Mouse (Mus musculus): ENCODE results near the gene Angpt4. TPM values are rescaled to one million over a fixed set of nuclear protein-coding genes. Genes with fewer than 3 reads are reported as not detected.
A peak's percentile ranks its signal among the peaks of the same experiment; 100 is the strongest.

The Angpt4 gene
- polyA plus RNA-seq, 1 experiment from 2014 or later, result 0.45 TPM

GRCm38 (mm10) chr2:151953665-151954064, 42.7 kb downstream of the Angpt4 start:
- H3K27me3 ChIP-seq (ENCODE audit: control insufficient read depth, insufficient read depth, low read length), result no peaks in the 10 kb centered on the region
- H3K9ac ChIP-seq (replicated peaks; ENCODE audit: low read length), result no peak overlapping the region
- no peaks in the 10 kb centered on the region for H3K4me1 ChIP-seq (ENCODE audit: control insufficient read depth, insufficient read depth, low read length)
- ATAC-seq (replicated peaks; ENCODE audit: insufficient number of reproducible peaks, low FRiP score, low TSS enrichment, low read depth), result no peak
- H3K4me3 ChIP-seq (ENCODE audit: low read depth, low read length), result no peak overlapping the region
- H3K27ac ChIP-seq (replicated peaks; ENCODE audit: low read depth, low read length), result no peak overlapping the region
- no peak for DNase-seq (ENCODE audit: low spot score)
- no peaks in the 10 kb centered on the region for H3K36me3 ChIP-seq (replicated peaks; ENCODE audit: control insufficient read depth, insufficient read depth, low read depth, low read length)
- H3K4me2 ChIP-seq (ENCODE audit: low read depth, low read length), result no peak overlapping the region
- 85% methylated on average over 8 of the region's 8 CpGs for WGBS
- H3K9me3 ChIP-seq (replicated peaks; ENCODE audit: control insufficient read depth, low read length), result no peaks in the 10 kb centered on the region

GRCm38 (mm10) chr2:151956500-151957137, 45.6 kb downstream of the Angpt4 start:
- WGBS, result 82% methylated on average over 4 of the region's 4 CpGs
- no peak for DNase-seq (ENCODE audit: low spot score)
- H3K9me3 ChIP-seq (replicated peaks; ENCODE audit: control insufficient read depth, low read length), result no peaks in the 10 kb centered on the region

GRCm38 (mm10) chr2:151959274-151959673, 48.3 kb downstream of the Angpt4 start:
- 16% methylated on average over 5 of the region's 5 CpGs for WGBS
- DNase-seq (ENCODE audit: low spot score) (peak; percentile 40), ATAC-seq (replicated peaks; ENCODE audit: insufficient number of reproducible peaks, low FRiP score, low TSS enrichment, low read depth) (no peak)
- H3K36me3 ChIP-seq (replicated peaks; ENCODE audit: control insufficient read depth, insufficient read depth, low read depth, low read length), result no peaks in the 10 kb centered on the region
- H3K27me3 ChIP-seq (ENCODE audit: control insufficient read depth, insufficient read depth, low read length), result no peaks in the 10 kb centered on the region
- H3K4me3 ChIP-seq (ENCODE audit: low read depth, low read length), result no peak overlapping the region
- no peak overlapping the region for H3K9ac ChIP-seq (replicated peaks; ENCODE audit: low read length)
- H3K27ac ChIP-seq (replicated peaks; ENCODE audit: low read depth, low read length), result no peak overlapping the region
- no peak overlapping the region for H3K4me2 ChIP-seq (ENCODE audit: low read depth, low read length)
- no peaks in the 10 kb centered on the region; the same call in 1 of the 2 replicates for H3K4me1 ChIP-seq (ENCODE audit: control insufficient read depth, insufficient read depth, low read length)
- no peaks in the 10 kb centered on the region for H3K9me3 ChIP-seq (replicated peaks; ENCODE audit: control insufficient read depth, low read length)

More at GRCm38 (mm10) chr2:151956500-151957137, 45.6 kb downstream of the Angpt4 start:
- no peak for ATAC-seq (replicated peaks; ENCODE audit: insufficient number of reproducible peaks, low FRiP score, low TSS enrichment, low read depth)
- Histone ChIP-seq H3K36me3 (replicated peaks; ENCODE audit: control insufficient read depth, insufficient read depth, low read depth, low read length) (no peaks in the 10 kb centered on the region), H3K4me2 (ENCODE audit: low read depth, low read length) (no peak overlapping the region), H3K9ac (replicated peaks; ENCODE audit: low read length) (no peak overlapping the region), H3K4me1 (ENCODE audit: control insufficient read depth, insufficient read depth, low read length) (no peaks in the 10 kb centered on the region), H3K27me3 (ENCODE audit: control insufficient read depth, insufficient read depth, low read length) (no peaks in the 10 kb centered on the region), H3K4me3 (ENCODE audit: low read depth, low read length) (no peak overlapping the region), H3K27ac (replicated peaks; ENCODE audit: low read depth, low read length) (no peak overlapping the region)

GRCm38 (mm10) chr2:151961284-151962196, 50.5 kb downstream of the Angpt4 start:
- Histone ChIP-seq H3K36me3 (replicated peaks; ENCODE audit: control insufficient read depth, insufficient read depth, low read depth, low read length) (no peaks in the 10 kb centered on the region), H3K4me2 (ENCODE audit: low read depth, low read length) (no peak overlapping the region), H3K9me3 (replicated peaks; ENCODE audit: control insufficient read depth, low read length) (no peaks in the 10 kb centered on the region), H3K4me3 (ENCODE audit: low read depth, low read length) (no peak overlapping the region), H3K9ac (replicated peaks; ENCODE audit: low read length) (no peak overlapping the region), H3K4me1 (ENCODE audit: control insufficient read depth, insufficient read depth, low read length) (no peaks in the 10 kb centered on the region; the same call in 1 of the 2 replicates), H3K27me3 (ENCODE audit: control insufficient read depth, insufficient read depth, low read length) (no peaks in the 10 kb centered on the region), H3K27ac (replicated peaks; ENCODE audit: low read depth, low read length) (no peak overlapping the region)
- WGBS, result 47% methylated on average over 9 of the region's 9 CpGs
- DNase-seq (ENCODE audit: low spot score) (peak; percentile 28), ATAC-seq (replicated peaks; ENCODE audit: insufficient number of reproducible peaks, low FRiP score, low TSS enrichment, low read depth) (no peak)

- Histone ChIP-seq H3K27me3 (ENCODE audit: control insufficient read depth, insufficient read depth, low read length) (no peaks in the 10 kb centered on the region), H3K4me2 (ENCODE audit: low read depth, low read length) (no peak overlapping the region), H3K27ac (replicated peaks; ENCODE audit: low read depth, low read length) (no peak overlapping the region), H3K9ac (replicated peaks; ENCODE audit: low read length) (no peak overlapping the region), H3K4me1 (ENCODE audit: control insufficient read depth, insufficient read depth, low read length) (no peaks in the 10 kb centered on the region; the same call in 1 of the 2 replicates), H3K9me3 (replicated peaks; ENCODE audit: control insufficient read depth, low read length) (no peaks in the 10 kb centered on the region), H3K36me3 (replicated peaks; ENCODE audit: control insufficient read depth, insufficient read depth, low read depth, low read length) (no peaks in the 10 kb centered on the region), H3K4me3 (ENCODE audit: low read depth, low read length) (no peak overlapping the region)
- ATAC-seq (replicated peaks; ENCODE audit: insufficient number of reproducible peaks, low FRiP score, low TSS enrichment, low read depth) (no peak), DNase-seq (ENCODE audit: low spot score) (no peak)
- 68% methylated on average over 10 of the region's 10 CpGs for WGBS
These were observed 51.5 kb downstream of the Angpt4 start for GRCm38 (mm10) chr2:151962474-151962873.

GRCm38 (mm10) chr2:151963319-151963718, 52.3 kb downstream of the Angpt4 start:
- no peaks in the 10 kb centered on the region for H3K36me3 ChIP-seq (replicated peaks; ENCODE audit: control insufficient read depth, insufficient read depth, low read depth, low read length)
- H3K4me3 ChIP-seq (ENCODE audit: low read depth, low read length), result no peak overlapping the region
- DNase-seq (ENCODE audit: low spot score), result no peak
- no peaks in the 10 kb centered on the region for H3K9me3 ChIP-seq (replicated peaks; ENCODE audit: control insufficient read depth, low read length)
- H3K27me3 ChIP-seq (ENCODE audit: control insufficient read depth, insufficient read depth, low read length), result no peaks in the 10 kb centered on the region
- H3K27ac ChIP-seq (replicated peaks; ENCODE audit: low read depth, low read length), result no peak overlapping the region
- no peak overlapping the region for H3K9ac ChIP-seq (replicated peaks; ENCODE audit: low read length)
- 91% methylated on average over 5 of the region's 5 CpGs for WGBS
- no peaks in the 10 kb centered on the region; the same call in 1 of the 2 replicates for H3K4me1 ChIP-seq (ENCODE audit: control insufficient read depth, insufficient read depth, low read length)
- H3K4me2 ChIP-seq (ENCODE audit: low read depth, low read length), result no peak overlapping the region
- no peak for ATAC-seq (replicated peaks; ENCODE audit: insufficient number of reproducible peaks, low FRiP score, low TSS enrichment, low read depth)

- no peak overlapping the region for H3K9ac ChIP-seq (replicated peaks; ENCODE audit: low read length)
- no peak overlapping the region for H3K4me3 ChIP-seq (ENCODE audit: low read depth, low read length)
- ATAC-seq (replicated peaks; ENCODE audit: insufficient number of reproducible peaks, low FRiP score, low TSS enrichment, low read depth), result no peak
These were observed 53.0 kb downstream of the Angpt4 start for GRCm38 (mm10) chr2:151964052-151964451.

More at GRCm38 (mm10) chr2:151964052-151964451, 53.0 kb downstream of the Angpt4 start:
- WGBS, result 3% methylated on average over 9 of the region's 9 CpGs
- no peaks in the 10 kb centered on the region; the same call in 1 of the 2 replicates for H3K4me1 ChIP-seq (ENCODE audit: control insufficient read depth, insufficient read depth, low read length)
- no peaks in the 10 kb centered on the region for H3K27me3 ChIP-seq (ENCODE audit: control insufficient read depth, insufficient read depth, low read length)
- H3K4me2 ChIP-seq (ENCODE audit: low read depth, low read length), result peak overlapping the region; percentile 19; the same call in 1 of the 2 replicates
- no peaks in the 10 kb centered on the region for H3K36me3 ChIP-seq (replicated peaks; ENCODE audit: control insufficient read depth, insufficient read depth, low read depth, low read length)
- DNase-seq (ENCODE audit: low spot score), result peak; percentile 46
- H3K27ac ChIP-seq (replicated peaks; ENCODE audit: low read depth, low read length), result no peak overlapping the region
- H3K9me3 ChIP-seq (replicated peaks; ENCODE audit: control insufficient read depth, low read length), result no peaks in the 10 kb centered on the region
